Mouse (Mus musculus) heart, adult 2 months (tissue): ENCODE measurements around the gene Ralb. TPM values are rescaled to one million over a fixed set of nuclear protein-coding genes. Genes with fewer than 3 reads are reported as not detected.
A peak's percentile ranks its signal among the peaks of the same experiment; 100 is the strongest.

Experiments
- DNase-seq, 2 experiments: peaks; one replicate each; pipeline ENCODE4 v3.0.0; 2021
- H3K27ac ChIP-seq: fragments of 200-600 bp; 2 replicates; pipeline ENCODE4 v1.8.1; 2022
- H3K27me3 ChIP-seq: fragments of 200-500 bp; 2 replicates; pipeline ENCODE4 v1.6.1; 2012; ENCODE audit warnings: mild to moderate bottlenecking, low read length, inconsistent platforms, mixed read lengths; ENCODE audit not compliant: control insufficient read depth, insufficient read depth
- H3K36me3 ChIP-seq: fragments of 200-500 bp; 2 replicates; pipeline ENCODE4 v1.6.1; 2012; ENCODE audit warnings: low read length, inconsistent platforms; ENCODE audit not compliant: control insufficient read depth, insufficient read depth
- H3K4me1 ChIP-seq: fragments of 200-500 bp; 2 replicates; pipeline ENCODE4 v1.6.1; 2011; ENCODE audit warnings: low read length; ENCODE audit not compliant: control insufficient read depth, insufficient read depth
- H3K4me3 ChIP-seq: fragments of 200-600 bp; 2 replicates; pipeline ENCODE4 v1.8.1; 2022
- H3K79me2 ChIP-seq: fragments of 200-500 bp; replicated peaks from 2 replicates; pipeline ENCODE4 v1.6.1; 2012; ENCODE audit warnings: mild to moderate bottlenecking, inconsistent platforms, low read length, moderate library complexity, mixed read lengths; ENCODE audit not compliant: control insufficient read depth, insufficient read depth
- H3K9ac ChIP-seq: fragments of 200-500 bp; 2 replicates; pipeline ENCODE4 v1.6.1; 2012; ENCODE audit warnings: low read depth, mild to moderate bottlenecking, control low read depth, inconsistent platforms, low read length, mixed read lengths
- CTCF ChIP-seq: fragments of 200-600 bp; IDR thresholded peaks from 2 replicates; pipeline ENCODE4 v1.8.1; 2022; ENCODE audit warnings: antibody characterized with exemption, mild to moderate bottlenecking, moderate library complexity
- EP300 ChIP-seq: fragments of 200-500 bp; IDR thresholded peaks from 2 replicates; pipeline ENCODE4 v1.6.1; 2011; ENCODE audit warnings: low read depth, low read length, control low read depth; ENCODE audit not compliant: insufficient read depth
- POLR2A ChIP-seq: fragments of 200-500 bp; IDR thresholded peaks from 2 replicates; pipeline ENCODE4 v1.6.1; 2011; ENCODE audit warnings: mild to moderate bottlenecking, low read depth, low read length, control low read depth; ENCODE audit not compliant: insufficient read depth
- WGBS: fragments of 180-500 bp; shearing (Covaris S2); methylation state at CpG from one replicate; pipeline ENCODE4 v1.1.7; 2018; 5-methylcytosine and 5-hydroxymethylcytosine counted together
- intact Hi-C: fragments of 180-260 bp; cut with DNase I; formaldehyde crosslinking; loops from one replicate; pipeline ENCODE4 v1.15.1; 2025
- polyA plus RNA-seq: library from polyadenylated mRNA; depleted of rRNA; stranded (reverse); fragments of >200 nt; gene quantifications from 2 replicates; pipeline ENCODE4 v1.2.3, GENCODE M21; 2012; rRNA removed
- total RNA-seq, 2 experiments: library from RNA; stranded (reverse); gene quantifications; 2 replicates each; pipeline ENCODE4 v1.2.3; 2021

Ralb gene
- total and polyA plus RNA-seq, 3 experiments, result 23.1 to 30.1 (median 26.9) TPM

GRCm38 (mm10) chr1:119424141-119424860 is 80.3 kb downstream of the Ralb start:
- Histone ChIP-seq H3K27me3 (peaks cover 11% of the 10 kb centered on the region), H3K27ac (no peak overlapping the region), H3K4me3 (no peak overlapping the region), H3K9ac (no peak overlapping the region), H3K79me2 (no peaks in the 10 kb centered on the region), H3K36me3 (no peaks in the 10 kb centered on the region), H3K4me1 (no peaks in the 10 kb centered on the region)
- 23% methylated on average over 6 of the region's 6 CpGs for WGBS
- TF ChIP-seq CTCF (no peak), EP300 (no peak), POLR2A (no peak)
- intact Hi-C loops, result loop anchor here (10.0 kb wide), 1 partner anchor 170 kb away; no protein-coding TSS in a partner anchor
- DNase-seq, result no peak

GRCm38 (mm10) chr1:119423510-119423909 is 81.1 kb downstream of the Ralb start:
- DNase-seq, result peak; percentile 57 to 63
- intact Hi-C loops, result loop anchor here (1.0 to 10.0 kb wide), 2 partner anchors 169 to 329 kb away; no protein-coding TSS in a partner anchor
- TF ChIP-seq CTCF (peak; percentile 81), POLR2A (no peak), EP300 (peak; percentile 66; the same call in 1 of the 2 replicates)
- H3K4me3 ChIP-seq, result no peak overlapping the region
- no peak overlapping the region for H3K27ac ChIP-seq
- no peak overlapping the region for H3K9ac ChIP-seq
- 5% methylated on average over 14 of the region's 14 CpGs for WGBS
- H3K27me3 ChIP-seq, result peaks cover 11% of the 10 kb centered on the region
- no peaks in the 10 kb centered on the region for H3K4me1 ChIP-seq
- no peaks in the 10 kb centered on the region for H3K36me3 ChIP-seq
- no peaks in the 10 kb centered on the region for H3K79me2 ChIP-seq

- no peaks in the 10 kb centered on the region for H3K79me2 ChIP-seq
- WGBS, result 2% methylated on average over 31 of the region's 32 CpGs
- TF ChIP-seq CTCF (peak; percentile 30), POLR2A (no peak), EP300 (no peak)
- H3K27me3 ChIP-seq, result peaks cover 11% of the 10 kb centered on the region
- intact Hi-C loops, result loop anchor here (1.0 to 10.0 kb wide), 2 partner anchors 168 to 328 kb away; no protein-coding TSS in a partner anchor
- H3K27ac ChIP-seq, result no peak overlapping the region
- peak overlapping the region; percentile 82 for H3K9ac ChIP-seq
- no peaks in the 10 kb centered on the region for H3K4me1 ChIP-seq
- no peaks in the 10 kb centered on the region for H3K36me3 ChIP-seq
- peak; percentile 12 to 30 for DNase-seq
- H3K4me3 ChIP-seq, result peak overlapping the region; percentile 69
These were observed 82.1 kb downstream of the Ralb start for GRCm38 (mm10) chr1:119422460-119423015.

GRCm38 (mm10) chr1:119421576-119422421 is 82.8 kb downstream of the Ralb start, which contains the start of gene Inhbb:
TSS of gene Inhbb (minus strand) at chr1:119422248.
- Histone ChIP-seq H3K4me1 (no peaks in the 10 kb centered on the region), H3K4me3 (peak within 1 kb of the TSS; percentile 69), H3K27ac (peak within 1 kb of the TSS; percentile 21; the same call in 1 of the 2 replicates), H3K79me2 (no peaks in the 10 kb centered on the region), H3K27me3 (peaks cover 11% of the 10 kb centered on the region), H3K36me3 (no peaks in the 10 kb centered on the region), H3K9ac (peak within 1 kb of the TSS; percentile 82)
- DNase-seq, result peak; percentile 48 to 65
- TF ChIP-seq POLR2A (no peak), EP300 (no peak), CTCF (no peak)
- intact Hi-C loops, result loop anchor here (10.0 kb wide), 1 partner anchor 167 kb away; no protein-coding TSS in a partner anchor
- WGBS, result under 1% methylated on average over 88 of the region's 92 CpGs

GRCm38 (mm10) chr1:119420984-119421575 is 83.5 kb downstream of the Ralb start:
- no peaks in the 10 kb centered on the region for H3K79me2 ChIP-seq
- peaks cover 11% of the 10 kb centered on the region for H3K27me3 ChIP-seq
- peak overlapping the region; percentile 82 for H3K9ac ChIP-seq
- peak overlapping the region; percentile 69 for H3K4me3 ChIP-seq
- H3K4me1 ChIP-seq, result no peaks in the 10 kb centered on the region
- no peaks in the 10 kb centered on the region for H3K36me3 ChIP-seq
- WGBS, result under 1% methylated on average over 73 of the region's 78 CpGs
- peak; percentile 59 to 67 for DNase-seq
- no peak for TF ChIP-seq POLR2A
- no peak for TF ChIP-seq CTCF
- no peak for TF ChIP-seq EP300
- no peak overlapping the region; the same call in 1 of the 2 replicates for H3K27ac ChIP-seq
- intact Hi-C loops, result loop anchor here (10.0 kb wide), 1 partner anchor 166 kb away; no protein-coding TSS in a partner anchor

Other genes starting within 250 kb of the Ralb start
- gene Inhbb, start 82.5 kb downstream of the Ralb start, total RNA-seq, result 1 to 10 TPM in 1 of 2 experiments, under 1 TPM in 1; 0.99 to 1.1 TPM
- 1.3 and 2.2 TPM in 2 replicates for gene Inhbb, start 82.5 kb downstream of the Ralb start, polyA plus RNA-seq
- gene Tmem185b, start 21.4 kb upstream of the Ralb start, total RNA-seq, result 10 to 100 TPM; 14.8 to 15.8 TPM
- 14.2 and 15.1 TPM in 2 replicates for gene Tmem185b, start 21.4 kb upstream of the Ralb start, polyA plus RNA-seq
- 1 to 10 TPM; 3.8 to 5.8 TPM for gene Epb41l5, start 144.2 kb upstream of the Ralb start, total RNA-seq
- 2.1 and 4.0 TPM in 2 replicates for gene Epb41l5, start 144.2 kb upstream of the Ralb start, polyA plus RNA-seq